Mouse (Mus musculus) ES-E14 (cell line): Measurements from ENCODE around the gene Iqschfp.

Experiments
- CHD2 ChIP-seq: IDR thresholded peaks from 2 replicates; pipeline ENCODE4 v1.6.1; 2014; ENCODE audit warnings: mild to moderate bottlenecking, low read depth, low read length, inconsistent platforms
- HCFC1 ChIP-seq: IDR thresholded peaks from 2 replicates; pipeline ENCODE4 v1.6.1; 2012; ENCODE audit warnings: low read length, inconsistent platforms, borderline replicate concordance; ENCODE audit not compliant: insufficient read depth
- MAFK ChIP-seq: IDR thresholded peaks from 2 replicates; pipeline ENCODE4 v1.6.1; 2014; ENCODE audit warnings: mild to moderate bottlenecking, low read depth, low read length, inconsistent platforms; ENCODE audit not compliant: insufficient read depth
- ZC3H11A ChIP-seq: IDR thresholded peaks from 2 replicates; pipeline ENCODE4 v1.6.1; 2012; ENCODE audit warnings: low read depth, mild to moderate bottlenecking, inconsistent platforms, low read length, borderline replicate concordance
- ZNF384 ChIP-seq: IDR thresholded peaks from 2 replicates; pipeline ENCODE4 v1.6.1; 2012; ENCODE audit warnings: low read depth, low read length, inconsistent platforms

GRCm38 (mm10) chr3:67918634-67919259 is 26.7 kb downstream of the Iqschfp start:
- TF ChIP-seq HCFC1 (no peak), CHD2 (no peak), ZC3H11A (no peak), ZNF384 (no peak), MAFK (no peak)
